Mouse (Mus musculus): ENCODE measurements around the gene Gm11077. TPM values are rescaled to one million over a fixed set of nuclear protein-coding genes. Genes with fewer than 3 reads are reported as not detected.

Gene Gm11077
- polyA plus RNA-seq, 1 experiment from 2014 or later, result not detected

- Histone ChIP-seq H3K27me3 (replicated peaks; ENCODE audit: control insufficient read depth, insufficient read depth, low read length) (no peaks in the 10 kb centered on the region), H3K4me2 (no peak overlapping the region), H3K9ac (ENCODE audit: low read depth, low read length) (no peak overlapping the region), H3K9me3 (ENCODE audit: control insufficient read depth, low read length) (no peaks in the 10 kb centered on the region), H3K4me3 (ENCODE audit: low read depth, low read length) (no peak overlapping the region), H3K36me3 (ENCODE audit: control insufficient read depth, insufficient read depth, low read length) (no peaks in the 10 kb centered on the region), H3K4me1 (replicated peaks; ENCODE audit: control insufficient read depth, insufficient read depth, low read length) (no peaks in the 10 kb centered on the region), H3K27ac (ENCODE audit: low read depth, low read length) (no peak overlapping the region)
- DNase-seq (ENCODE audit: low spot score) (no peak), ATAC-seq (replicated peaks; ENCODE audit: low FRiP score) (no peak)
- 77% methylated on average over 16 of the region's 16 CpGs for WGBS
Observed at GRCm38 (mm10) chr6:140799435-140800040, 70.5 kb downstream of the Gm11077 start.

DNA sequence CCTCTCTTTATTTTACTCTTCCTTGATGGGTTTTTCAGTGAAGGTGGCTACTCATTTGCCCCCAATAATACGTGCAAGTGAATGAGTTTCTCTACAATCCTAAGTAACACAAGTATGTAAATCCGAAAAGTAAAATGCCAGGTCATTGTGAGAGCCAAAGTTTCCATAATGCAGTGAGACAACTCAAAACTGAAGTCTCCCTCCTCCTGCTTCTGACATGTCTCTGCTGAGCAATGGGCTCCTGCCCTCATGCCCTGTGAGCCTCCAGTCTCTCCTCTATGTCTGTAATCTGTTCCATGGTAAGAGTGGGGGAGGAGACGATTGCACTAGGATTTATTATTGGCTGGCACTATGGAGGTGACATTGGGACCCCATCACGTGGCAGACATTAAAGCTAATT is 71.5 kb downstream of the Gm11077 start:
- Histone ChIP-seq H3K36me3 (ENCODE audit: control insufficient read depth, insufficient read depth, low read length) (no peaks in the 10 kb centered on the region), H3K9ac (ENCODE audit: low read depth, low read length) (no peak overlapping the region)

More for the DNA sequence above, 71.5 kb downstream of the Gm11077 start:
- Histone ChIP-seq H3K27ac (ENCODE audit: low read depth, low read length) (no peak overlapping the region), H3K9me3 (ENCODE audit: control insufficient read depth, low read length) (no peaks in the 10 kb centered on the region), H3K4me2 (no peak overlapping the region), H3K27me3 (replicated peaks; ENCODE audit: control insufficient read depth, insufficient read depth, low read length) (no peaks in the 10 kb centered on the region), H3K4me3 (ENCODE audit: low read depth, low read length) (no peak overlapping the region), H3K4me1 (replicated peaks; ENCODE audit: control insufficient read depth, insufficient read depth, low read length) (no peaks in the 10 kb centered on the region)
- DNase-seq (ENCODE audit: low spot score) (no peak), ATAC-seq (replicated peaks; ENCODE audit: low FRiP score) (no peak)
- 79% methylated on average over 4 of the region's 4 CpGs for WGBS

Other genes with a start within 250 kb of the Gm11077 start
- gene Aebp2, start 106.6 kb upstream of the Gm11077 start, polyA plus RNA-seq (2014; fragmentation: Nextera tagmentation; extraction: Ambion mirVana), result 10.3 and 10.5 TPM in 2 replicates

Data from liver, embryonic 11.5 days (tissue).